Mouse (Mus musculus) testis, postnatal 10 days (tissue): ENCODE data around the gene Fam3b.

Experiments used
- DNase-seq: peaks from one replicate; pipeline ENCODE4 v3.0.0; 2021; ENCODE audit warnings: low spot score

The Fam3b gene

DNA sequence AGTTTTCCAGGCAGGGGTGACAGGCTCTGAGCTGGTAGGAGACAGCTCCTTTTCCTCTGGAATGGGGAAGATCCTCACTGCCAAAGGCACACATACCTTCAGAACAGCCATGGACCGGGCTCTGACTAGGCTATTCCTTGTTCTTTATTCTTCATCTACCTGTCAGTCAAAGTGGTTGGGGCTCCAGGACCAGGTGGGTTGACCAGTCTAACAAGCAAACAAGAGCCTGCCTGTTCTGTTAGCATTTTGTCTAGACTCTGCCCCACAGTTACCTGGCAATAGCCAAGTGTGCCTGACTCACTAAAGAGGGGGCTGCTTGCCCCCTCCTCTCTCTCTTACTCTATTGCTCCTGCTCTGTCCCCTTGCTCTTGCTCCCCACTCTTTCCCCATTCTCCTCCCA is 22.2 kb downstream of the Fam3b start:
- no peak for DNase-seq

DNA sequence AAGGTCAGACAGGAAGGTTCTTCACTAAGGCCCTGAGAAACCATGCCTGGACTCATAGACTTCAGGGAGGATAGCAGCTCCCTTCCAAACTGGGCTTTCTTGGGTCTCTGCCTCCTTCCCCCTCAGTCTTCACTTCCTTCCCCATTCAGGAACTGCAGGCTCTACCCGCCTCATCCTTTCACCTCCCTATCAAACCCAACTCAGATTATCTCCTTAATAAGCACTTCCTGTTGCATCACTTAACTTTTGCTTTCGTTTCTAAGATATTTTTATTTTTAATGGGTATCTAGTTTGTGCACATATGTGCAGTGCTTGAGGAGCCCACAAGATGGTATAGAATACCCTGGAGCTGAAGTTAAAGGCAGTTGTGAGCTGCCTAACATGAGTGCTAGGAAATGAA is 36.0 kb downstream of the Fam3b start:
- DNase-seq: no peak

DNA sequence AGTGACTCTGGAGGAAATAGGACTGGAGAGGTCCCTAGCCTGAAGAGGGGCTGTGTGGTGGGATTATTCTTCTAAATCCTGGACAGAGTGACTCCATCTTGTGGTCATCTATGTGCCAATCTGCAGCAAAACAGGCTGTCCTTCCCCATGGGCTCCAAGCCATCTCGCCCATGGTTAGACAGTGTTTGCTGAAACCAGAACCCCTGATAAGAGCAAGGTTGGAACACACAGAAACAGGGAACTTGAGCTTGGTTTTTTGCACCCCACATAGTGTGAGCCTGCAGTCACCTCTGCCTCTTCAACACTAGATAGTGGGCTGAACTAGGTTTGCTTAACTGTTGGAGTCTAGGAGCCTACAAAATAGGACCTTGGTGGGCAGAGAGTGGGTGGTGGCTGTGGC is 38.1 kb downstream of the Fam3b start:
- DNase-seq: no peak

DNA sequence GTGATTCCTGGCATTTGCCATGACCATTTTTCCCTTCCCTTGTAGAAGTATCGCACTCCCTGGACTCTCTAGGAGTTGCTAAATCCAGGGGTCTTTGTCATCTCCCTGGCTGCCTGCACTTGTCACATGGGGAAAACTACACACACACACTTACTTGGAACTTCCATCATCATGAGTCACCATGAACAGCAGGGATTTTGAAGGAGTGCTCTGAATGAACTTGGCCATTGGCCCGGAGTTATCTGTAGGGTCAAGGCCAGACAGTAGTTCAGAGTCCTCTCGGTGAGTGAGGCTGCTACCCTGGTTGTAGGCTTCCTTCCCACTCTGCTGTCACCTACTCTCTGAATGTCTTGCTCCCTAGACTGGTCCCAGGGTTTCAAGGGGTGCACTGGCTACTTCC is 39.0 kb downstream of the Fam3b start:
- DNase-seq: peak; percentile 51

DNA sequence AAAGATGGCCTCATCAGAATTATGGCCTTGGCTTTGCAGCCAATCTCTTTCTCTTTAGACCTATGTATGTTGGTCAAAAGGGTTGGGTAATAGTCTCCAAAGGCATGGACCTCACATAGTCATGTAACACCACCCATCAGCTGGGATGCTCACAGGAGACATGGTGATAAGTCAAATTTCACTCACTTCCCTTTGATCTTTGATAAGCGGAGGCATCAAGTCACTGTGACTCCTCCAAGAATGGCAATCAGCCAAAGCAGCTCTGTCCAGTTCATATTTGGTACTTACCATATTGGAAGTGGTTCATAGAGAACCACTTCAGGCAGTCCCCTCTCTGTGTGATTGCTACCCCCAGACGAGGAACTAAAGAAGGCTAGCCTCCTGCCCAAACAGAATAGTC is 39.9 kb downstream of the Fam3b start:
- DNase-seq: no peak

DNA sequence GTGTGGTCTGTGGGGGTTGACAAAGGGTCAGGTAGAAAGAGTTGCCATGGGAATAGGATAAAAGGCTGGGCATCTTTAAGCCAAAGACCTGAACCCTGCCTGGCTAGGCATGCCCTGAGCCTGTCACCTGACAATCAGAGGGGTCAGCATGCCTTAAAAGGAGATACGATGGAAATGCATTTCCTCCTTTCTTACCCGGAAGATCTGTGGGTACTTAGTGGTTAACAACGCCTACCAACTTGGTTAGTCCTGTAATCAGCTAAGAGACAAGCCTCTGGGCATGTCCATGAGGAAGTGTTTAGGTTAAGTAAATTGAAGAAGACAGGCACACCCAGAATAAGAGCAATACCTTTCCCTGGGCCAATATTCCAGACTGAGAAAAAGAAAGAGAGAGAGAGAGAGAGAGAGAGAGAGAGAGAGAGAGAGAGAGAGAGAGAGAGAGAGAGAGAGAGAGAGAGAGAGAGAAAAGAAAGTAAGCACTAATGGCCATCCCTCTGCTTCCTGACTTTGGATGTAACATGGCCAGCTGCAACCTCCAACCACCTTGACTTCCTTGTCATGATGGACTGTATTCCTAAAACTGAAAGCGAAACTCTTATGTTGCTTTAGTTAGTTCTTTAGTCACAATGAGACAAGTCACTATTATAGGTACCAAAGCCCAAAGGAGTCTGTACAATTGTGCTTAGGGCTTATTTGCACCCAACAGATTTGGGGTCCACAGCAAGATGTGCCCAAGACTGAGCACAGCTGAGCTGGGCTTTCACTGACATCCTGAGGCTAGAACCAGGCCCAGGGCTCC is 46.4 kb downstream of the Fam3b start:
- no peak for DNase-seq

DNA sequence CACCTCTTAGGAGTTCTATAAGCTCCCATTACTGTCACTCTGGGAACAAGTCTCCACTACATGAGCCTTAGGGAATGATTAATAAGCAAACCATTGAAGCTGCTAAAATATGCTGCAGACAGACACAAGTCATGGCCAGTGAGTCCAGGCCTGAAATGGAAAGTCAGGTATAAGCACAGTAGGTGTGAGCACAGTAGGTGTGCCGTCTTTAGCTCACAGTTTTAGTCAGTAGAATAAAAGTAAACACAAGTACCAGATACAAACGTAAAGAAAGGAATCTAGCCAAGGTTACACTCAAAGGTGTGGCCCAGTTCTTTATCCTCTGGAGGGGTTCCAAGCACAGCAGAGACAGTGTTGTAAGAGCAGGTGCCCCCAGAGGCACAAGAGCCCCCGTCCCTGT is 47.1 kb downstream of the Fam3b start:
- DNase-seq: no peak

DNA sequence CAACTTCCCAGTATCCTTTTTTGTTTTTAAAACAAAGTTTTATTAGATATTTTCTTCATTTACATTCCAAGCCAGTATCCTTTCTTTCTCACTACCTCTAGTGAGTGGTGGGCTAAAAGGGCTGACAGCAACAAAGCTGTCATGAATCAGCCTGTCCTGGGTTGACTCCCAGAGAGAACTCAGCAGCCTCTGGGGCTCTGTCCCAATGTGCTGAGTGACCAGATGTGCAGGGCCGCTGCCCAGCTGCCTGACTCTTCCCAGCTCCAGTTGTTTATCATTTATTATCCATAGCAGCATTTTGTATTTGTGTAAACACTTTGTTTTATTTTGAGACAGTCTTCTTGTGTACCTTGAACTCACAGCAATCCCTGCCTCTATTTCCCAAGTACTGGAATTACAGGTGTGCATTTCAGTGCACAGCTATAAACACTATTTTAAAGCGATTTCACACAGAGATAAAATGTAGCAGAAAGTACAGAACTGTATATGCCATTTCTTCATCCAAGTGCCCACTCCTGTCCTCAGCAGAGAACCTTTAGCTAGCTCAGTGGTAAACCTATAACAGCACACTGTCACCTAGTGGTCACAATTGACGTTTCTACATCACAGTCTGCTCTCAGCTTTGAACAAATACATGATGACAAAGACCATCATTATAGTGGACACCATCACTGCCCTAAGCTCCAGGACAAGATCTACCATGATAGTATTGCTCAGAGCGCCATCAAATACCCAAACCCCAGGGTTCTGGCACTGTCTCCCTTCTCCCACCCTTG is 48.2 kb downstream of the Fam3b start:
- DNase-seq: no peak

DNA sequence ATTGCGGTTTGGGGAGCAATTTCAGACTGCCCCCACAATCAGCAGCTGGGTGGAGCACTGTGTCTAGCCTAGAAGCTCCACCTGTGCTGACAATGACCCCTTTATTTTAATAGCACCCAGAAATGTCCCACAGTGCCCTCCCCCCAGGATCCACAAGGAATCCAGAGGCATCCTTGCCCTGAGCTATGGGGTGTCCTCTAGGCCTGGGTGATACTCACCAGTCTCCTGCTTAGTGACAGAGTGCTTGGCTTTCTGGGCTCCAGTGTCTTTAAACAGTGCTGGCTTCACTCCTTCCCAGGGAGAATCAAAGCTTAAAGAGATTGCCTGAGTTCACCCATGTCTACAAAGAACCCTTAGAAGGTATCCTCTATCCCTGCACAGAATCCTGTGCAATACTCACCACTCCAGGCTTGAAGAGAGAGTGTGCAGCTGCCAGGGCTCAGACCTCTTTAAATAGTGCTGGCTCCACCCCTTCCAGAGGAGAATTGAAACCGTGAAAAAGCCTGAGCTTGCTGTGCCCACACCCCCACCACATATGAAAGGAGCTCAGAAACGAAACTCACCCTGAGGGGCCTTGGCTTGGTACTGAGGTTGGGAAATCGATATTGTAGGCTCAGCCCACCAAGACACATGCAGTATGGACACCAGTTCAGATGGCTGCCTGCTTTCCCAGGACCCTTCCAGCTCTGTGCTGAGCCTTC is 52.0 kb downstream of the Fam3b start, which contains the start of gene Mx1:
Gene Mx1 (minus strand): TSS at position 427 of the 701 bp plus-strand sequence.
- DNase-seq: no peak

DNA sequence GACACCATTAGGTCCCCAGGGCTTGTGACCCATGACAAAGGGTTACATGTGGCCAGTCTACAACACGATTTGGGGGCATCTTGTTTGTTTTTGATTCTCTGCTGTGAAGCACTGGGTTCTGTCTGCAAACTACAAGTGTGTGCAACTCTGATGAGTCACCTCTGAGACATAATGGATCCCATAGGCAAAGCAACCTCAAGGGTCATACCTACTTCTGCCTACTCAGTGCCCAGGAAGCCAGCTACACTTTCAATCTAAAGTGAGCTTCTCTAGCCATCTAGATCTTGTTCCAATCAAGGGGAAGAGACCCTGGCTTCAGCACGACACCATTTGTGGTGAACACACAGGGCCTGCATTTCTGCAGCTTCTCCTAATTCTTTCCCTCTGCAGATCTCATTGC is 53.3 kb downstream of the Fam3b start:
- DNase-seq: no peak

DNA sequence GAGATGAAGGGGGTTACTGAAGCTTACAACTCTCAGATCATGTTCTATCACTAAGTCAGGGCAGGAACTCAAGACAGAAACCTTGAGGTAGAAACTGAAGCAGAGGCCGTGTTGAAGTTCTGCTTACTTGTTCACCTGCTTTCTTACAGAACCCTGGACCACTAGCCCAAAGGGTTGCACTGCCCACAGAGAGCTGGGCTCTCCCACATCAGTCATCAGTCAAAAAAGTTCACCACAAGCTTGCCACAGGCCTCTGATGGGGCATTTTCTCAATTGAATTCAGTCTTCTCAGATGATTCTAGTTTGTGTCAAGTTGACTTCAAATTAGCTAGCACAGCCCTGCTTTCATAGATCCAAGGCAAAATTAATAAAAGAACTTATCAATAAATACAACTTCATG is 54.8 kb downstream of the Fam3b start:
- DNase-seq: no peak

DNA sequence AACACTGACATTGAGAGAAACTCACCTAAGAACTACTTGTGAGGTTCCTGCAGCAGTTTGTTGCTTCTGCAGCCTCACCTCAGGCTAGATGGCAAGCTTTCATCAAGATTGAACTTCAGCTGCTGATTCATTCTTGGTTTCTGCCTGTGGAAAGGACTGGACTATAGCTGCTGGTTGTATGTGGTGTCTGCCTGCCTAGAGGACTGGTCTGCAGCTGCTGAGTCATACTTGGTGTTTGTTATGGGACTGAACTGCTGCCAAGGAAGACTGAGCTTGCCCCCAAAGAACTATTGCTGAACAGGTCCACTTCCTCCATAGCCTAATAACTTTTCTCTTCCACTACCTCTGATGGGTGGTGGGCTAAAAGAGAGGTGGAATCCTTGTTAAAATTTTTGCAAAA is 67.2 kb downstream of the Fam3b start:
- DNase-seq: no peak

DNA sequence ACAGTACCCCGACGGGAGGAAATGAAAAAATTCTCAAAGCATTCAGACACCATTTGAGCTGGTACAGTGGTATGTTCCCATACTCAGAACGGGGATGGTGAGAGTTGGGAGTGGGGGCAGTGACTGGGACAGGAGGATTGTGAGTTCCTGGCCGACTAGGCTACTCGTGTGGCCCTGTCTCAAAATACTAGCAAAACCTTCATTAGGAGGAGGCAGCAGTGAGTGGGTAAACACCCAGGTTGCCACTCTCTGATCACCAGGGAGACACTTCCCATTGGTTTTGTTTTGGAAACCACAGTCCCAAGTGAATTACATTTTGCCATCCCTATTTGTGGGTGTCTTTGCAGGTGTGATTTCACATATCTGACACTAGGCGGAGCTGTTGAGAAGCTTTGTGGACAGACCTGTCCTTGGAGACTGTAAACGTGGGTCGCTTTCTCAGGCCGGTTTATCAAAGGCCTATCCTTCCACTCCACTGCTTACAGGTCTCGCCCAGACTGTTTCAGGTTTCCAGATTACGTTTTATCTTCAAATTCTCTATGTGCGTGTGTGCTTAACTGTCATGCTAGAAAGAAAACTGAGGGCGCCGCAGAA is 70.8 kb downstream of the Fam3b start:
- no peak for DNase-seq

DNA sequence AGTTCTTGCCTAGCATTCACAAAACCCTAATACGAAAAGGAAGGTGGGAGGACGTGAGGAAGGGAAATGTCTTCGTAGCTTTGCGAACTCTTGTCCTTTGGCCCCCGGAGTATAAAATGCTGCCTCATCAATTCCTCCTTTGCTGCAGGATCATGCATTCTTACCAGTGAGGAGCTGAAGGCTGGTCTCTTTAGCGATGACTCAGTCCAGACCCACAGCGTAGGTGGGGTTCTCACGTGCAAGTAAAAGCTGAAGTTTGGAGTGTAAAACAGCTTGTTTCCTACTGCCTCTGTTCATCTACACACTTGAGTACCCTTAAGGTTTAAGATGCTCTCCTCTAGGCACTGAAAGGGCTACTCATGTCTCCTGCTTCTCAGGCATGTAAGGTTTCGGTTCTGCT is 72.6 kb downstream of the Fam3b start:
- no peak for DNase-seq

DNA sequence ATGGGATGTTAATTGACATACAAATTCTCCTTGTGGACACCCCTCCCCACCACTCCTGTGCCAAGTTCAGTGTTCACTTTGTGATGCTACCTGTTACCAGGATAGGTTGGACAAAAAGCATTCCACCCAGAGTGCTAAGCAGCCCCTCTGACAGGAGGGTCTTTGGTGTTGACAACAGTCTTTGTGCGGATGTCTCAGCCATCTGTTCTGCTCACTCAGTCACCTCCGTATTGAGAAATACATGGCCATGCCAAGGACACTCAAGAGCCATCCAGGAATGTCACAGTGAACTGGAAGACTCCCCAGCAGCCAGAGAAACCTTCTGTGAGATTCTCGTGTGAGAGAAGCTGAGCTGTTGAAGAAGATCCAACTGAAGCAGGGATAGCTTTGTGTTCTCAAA is 76.4 kb downstream of the Fam3b start:
- DNase-seq: no peak

DNA sequence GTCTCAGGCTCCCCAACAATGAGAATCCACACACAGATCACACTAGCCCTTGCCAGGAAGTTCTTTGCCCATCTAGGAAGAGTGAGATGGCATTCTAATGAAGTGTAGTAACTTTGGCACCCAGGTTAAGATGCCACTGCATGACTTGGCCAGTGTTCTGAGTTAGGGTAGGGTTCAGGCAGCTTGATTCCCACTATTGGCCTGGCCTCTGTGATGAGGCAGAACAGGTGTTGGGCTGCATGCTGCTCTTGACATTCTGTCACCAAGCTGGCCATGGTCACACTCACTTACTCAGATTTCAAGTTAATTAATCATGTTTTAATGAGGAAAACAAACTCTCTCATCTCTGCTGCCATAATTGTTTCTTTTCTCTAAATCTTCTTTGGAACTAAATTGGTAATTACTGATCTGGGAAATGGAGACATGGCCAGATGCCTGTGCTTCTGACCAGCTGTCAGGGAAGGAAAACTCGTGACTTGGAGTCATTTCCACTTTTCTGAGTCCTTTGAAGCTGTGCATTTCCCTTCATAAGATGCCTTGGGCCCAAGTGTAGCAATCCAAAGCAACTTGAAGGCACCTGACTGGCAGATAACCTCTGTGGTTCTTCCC is 77.1 kb downstream of the Fam3b start:
- DNase-seq: no peak

DNA sequence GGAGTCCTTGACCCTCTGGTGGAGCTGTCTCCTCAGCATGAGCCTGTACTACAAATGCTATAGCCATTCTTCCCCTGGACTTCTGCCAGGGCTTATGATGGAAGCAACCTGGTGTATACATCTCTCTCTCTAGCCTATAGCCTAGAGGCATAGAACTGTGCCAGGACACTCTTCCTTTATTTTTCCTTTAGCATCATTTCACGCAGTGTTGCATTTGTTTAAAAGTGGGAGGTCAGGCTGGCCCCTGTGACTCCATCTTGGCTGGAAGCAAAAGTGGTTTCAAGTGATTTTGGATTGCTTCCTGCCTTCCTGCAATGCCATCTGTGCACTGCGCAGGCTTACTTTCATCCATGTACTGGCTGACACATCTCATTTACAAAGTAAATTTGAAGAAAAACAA is 80.4 kb downstream of the Fam3b start:
- DNase-seq: no peak

DNA sequence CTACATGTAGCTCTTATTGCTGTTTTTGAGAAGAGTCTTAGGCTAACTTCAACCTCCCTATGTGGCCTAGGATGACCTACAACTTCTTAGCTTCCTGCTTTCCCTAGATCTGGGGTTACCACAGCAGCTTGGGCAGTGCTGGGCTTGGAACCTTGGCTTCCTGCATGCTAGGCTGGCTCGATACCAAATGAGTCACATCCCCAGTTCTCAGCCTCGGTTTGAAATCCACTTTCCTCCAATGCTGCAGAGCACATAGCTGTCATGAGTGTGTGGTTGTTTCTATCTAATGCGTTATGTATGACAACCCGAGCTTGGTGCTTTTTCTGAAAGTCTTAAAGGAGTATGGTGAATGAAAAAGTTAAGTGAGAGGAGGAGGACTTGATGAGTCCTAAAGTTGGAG is 83.3 kb downstream of the Fam3b start:
- DNase-seq: no peak

DNA sequence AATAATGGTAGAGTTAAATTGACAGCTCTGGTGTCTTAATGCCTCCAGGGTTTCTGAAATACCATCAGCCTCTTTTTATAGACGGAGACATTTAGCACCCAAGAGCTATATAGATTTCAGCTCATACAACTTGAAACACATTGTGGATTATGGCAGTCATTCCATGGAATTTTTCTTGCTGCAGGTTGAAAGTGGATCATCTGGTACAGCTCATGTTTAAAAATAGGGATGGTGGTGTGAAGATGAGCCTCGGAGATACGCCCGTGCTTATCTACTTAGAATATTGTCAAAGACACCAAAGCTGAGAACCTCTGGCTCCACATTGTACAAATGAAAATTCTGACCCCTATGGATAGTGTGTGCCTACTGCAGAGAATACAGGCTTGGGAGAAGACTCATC is 84.5 kb downstream of the Fam3b start:
- DNase-seq: no peak

DNA sequence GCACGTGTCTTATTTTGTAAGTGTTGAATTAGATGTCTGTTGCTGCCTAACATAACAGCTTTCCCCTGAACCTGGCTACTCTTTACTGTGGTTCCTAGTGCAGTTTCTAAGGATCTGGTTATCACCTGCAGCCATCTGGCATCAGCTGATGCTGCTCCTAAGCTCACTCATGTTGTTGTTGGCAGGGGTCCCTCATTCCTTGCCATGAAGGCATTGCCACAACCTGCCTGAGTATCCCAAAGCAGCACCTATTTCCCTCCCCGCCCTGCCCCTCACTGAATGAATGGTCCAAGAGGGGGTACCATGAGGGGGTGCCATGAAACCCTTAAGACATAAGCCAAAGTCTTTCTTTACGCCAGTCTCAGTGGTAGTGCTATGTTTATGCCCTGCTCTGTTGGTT is 86.6 kb downstream of the Fam3b start:
- DNase-seq: no peak

DNA sequence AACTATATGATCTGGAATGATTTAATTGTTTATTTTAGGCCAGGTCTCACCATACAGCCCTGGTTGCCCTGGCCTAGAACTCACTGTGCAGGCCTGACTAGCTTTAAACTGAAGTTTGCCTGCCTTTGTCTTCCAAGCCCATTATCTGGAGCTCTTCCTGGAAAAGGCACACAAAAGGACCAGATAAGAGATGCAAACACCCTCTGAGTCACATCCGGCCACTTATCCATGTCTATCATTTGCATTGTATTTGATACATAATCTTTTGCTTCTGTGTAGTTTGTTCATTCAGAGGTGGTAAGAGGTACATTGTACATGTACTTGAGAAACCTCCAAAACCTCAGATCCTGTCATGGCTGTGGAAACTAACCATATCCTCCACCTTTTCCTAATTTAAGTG is 91.0 kb downstream of the Fam3b start:
- DNase-seq: no peak

DNA sequence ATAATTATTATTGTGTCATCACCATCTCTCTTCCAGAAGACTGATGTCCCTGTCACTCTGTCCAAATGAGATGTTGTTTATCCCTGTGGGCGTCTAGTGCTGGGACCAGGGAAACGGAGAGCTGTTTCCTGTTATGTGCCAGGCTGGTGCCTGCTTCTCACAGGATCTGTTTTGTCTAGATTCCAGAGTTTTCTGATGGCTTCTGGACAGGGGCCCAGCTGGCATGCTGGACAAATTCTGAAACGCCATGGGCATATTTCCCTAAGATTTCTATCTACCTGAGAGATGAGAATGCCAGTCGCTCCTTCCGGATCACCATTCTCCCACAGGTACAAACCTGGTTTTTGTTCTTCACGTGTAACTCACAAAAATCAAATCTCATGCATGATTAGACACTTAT is 92.9 kb downstream of the Fam3b start:
- DNase-seq: no peak
